Mouse (Mus musculus): Measurements from ENCODE around the gene Enthd1.

GRCm38 (mm10) chr15:80529955-80530869 is 34.7 kb downstream of the Enthd1 start:
- TF ChIP-seq POLR2A (IDR thresholded peaks at IDR 0.05; ENCODE audit: borderline replicate concordance, low read depth, low read length) (no peak), CTCF (IDR thresholded peaks at IDR 0.05; ENCODE audit: low read depth, low read length) (no peak)
